Mouse (Mus musculus) right cerebral cortex, postnatal 36 days (tissue): ENCODE measurements around the gene Gm4513.
"Not testable (repeated sequence)": the region's sequence is repeated elsewhere in the genome, so short reads cannot be mapped to it uniquely, and the experiment has no call there.

Experiments used
- DNase-seq, 2 experiments: peaks; one replicate each; pipeline ENCODE4 v3.0.0; 2022; ENCODE audit warnings: low spot score in 2 of 2, mixed read lengths in 1 of 2

The Gm4513 gene

DNA sequence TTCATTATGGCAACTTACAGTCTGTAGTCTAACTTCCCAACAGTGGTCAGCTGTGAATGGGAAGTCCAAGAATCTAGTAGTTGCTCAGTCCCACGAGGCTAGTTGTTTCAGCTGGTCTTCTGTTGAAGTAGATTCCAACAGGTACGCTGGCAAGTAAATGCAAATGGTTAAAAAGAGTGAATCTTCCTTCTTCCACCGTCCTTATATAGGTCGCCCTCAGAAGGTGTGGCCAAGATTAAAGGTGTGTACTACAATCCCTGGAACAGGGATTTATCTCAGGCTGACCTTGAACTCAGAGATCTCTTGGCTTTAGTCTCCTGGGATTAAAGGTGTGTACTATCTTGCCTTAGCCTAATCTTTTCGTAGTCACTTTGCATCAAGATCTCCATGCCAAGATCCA is at the start of gene Gm4513:
Gene Gm4513, minus strand, starts transcription at position 101 of the 400 bp plus-strand sequence.
- not testable (repeated sequence) for DNase-seq

DNA sequence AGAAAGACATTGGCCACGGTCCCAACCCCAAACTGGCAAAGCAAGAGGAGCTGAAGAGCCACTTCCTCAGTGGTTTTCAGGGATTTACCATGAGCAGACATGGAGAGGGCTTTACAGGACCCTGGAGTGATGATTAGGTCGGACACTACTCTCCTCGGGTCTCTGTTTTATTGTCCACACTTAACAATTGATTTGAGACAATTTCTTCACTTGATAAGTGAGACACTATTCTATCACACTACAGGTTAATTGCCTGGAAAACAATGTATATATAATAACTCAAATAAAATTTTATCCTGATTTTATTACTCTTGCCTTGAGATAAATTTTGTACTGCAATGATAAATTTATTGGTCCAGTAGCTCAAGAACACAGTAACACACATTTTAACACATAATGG is 22.7 kb downstream of the Gm4513 start, which contains the start of gene Gm4141:
Gene Gm4141, minus strand, starts transcription at position 101 of the 400 bp plus-strand sequence.
- DNase-seq: not testable (repeated sequence)

DNA sequence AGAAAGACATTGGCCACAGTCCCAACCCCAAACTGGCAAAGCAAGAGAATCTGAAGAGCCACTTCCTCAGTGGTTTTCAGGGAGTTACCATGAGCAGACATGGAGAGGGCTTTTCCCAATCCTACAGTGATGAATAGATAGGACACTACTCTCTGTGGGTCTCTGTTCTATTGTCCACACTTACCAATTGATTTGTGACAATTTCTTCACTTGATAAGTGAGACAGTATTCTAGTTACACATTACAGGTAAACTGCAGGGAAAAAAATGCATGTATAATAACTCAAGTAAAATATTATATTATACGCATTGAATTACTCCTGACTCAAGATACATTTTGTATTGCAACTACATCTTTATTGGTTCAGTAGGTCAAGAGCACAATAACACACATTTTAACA is 53.2 kb downstream of the Gm4513 start, which contains the start of gene Gm5726:
Gene Gm5726, minus strand, starts transcription at position 101 of the 400 bp plus-strand sequence.
- not testable (repeated sequence) for DNase-seq
